Mouse (Mus musculus) lung, postnatal 0 days (tissue): ENCODE measurements around the gene Dcaf4. TPM values are rescaled to one million over a fixed set of nuclear protein-coding genes. Genes with fewer than 3 reads are reported as not detected.

Source experiments
- ATAC-seq: fragments of 200-750 bp; cut with Nextera tagmentation; 2 replicates; pipeline ENCODE4 v1.8.0; 2017; ENCODE audit warnings: moderate library complexity
- DNase-seq: peaks from one replicate; pipeline ENCODE4 v3.0.0-alpha.2; 2016; ENCODE audit warnings: low spot score
- H3K27ac ChIP-seq: fragments of 300-500 bp; sonication (generic); 2 replicates; pipeline ENCODE4 v1.5.1; 2014; ENCODE audit warnings: antibody characterized with exemption, mild to moderate bottlenecking, low read length, mixed read lengths
- H3K27me3 ChIP-seq: fragments of 300-500 bp; sonication (generic); replicated peaks from 2 replicates; pipeline ENCODE4 v1.6.1; 2014; ENCODE audit warnings: low read length, mixed read lengths; ENCODE audit not compliant: insufficient read depth
- H3K36me3 ChIP-seq: fragments of 300-500 bp; sonication (generic); 2 replicates; pipeline ENCODE4 v1.6.1; 2014; ENCODE audit warnings: low read length, mixed read lengths; ENCODE audit not compliant: insufficient read depth
- H3K4me1 ChIP-seq: fragments of 300-500 bp; sonication (generic); 2 replicates; pipeline ENCODE4 v1.6.1; 2014; ENCODE audit warnings: antibody characterized with exemption, low read depth, low read length, mixed read lengths; ENCODE audit not compliant: insufficient read depth
- H3K4me2 ChIP-seq: fragments of 300-500 bp; sonication (generic); replicated peaks from 2 replicates; pipeline ENCODE4 v1.6.1; 2014; ENCODE audit warnings: low read depth, mild to moderate bottlenecking, low read length, moderate library complexity, mixed read lengths
- H3K4me3 ChIP-seq: fragments of 300-500 bp; sonication (generic); 2 replicates; pipeline ENCODE4 v1.5.1; 2014; ENCODE audit warnings: low read depth, low read length
- H3K9ac ChIP-seq: fragments of 300-500 bp; sonication (generic); replicated peaks from 2 replicates; pipeline ENCODE4 v1.6.1; 2014; ENCODE audit warnings: low read depth, mild to moderate bottlenecking
- H3K9me3 ChIP-seq: fragments of 300-500 bp; sonication (generic); 2 replicates; pipeline ENCODE4 v1.6.1; 2016; ENCODE audit warnings: low read length, mixed read lengths
- CTCF ChIP-seq: IDR thresholded peaks from 2 replicates; pipeline ENCODE4 v1.5.1; 2016; ENCODE audit warnings: antibody characterized with exemption, mild to moderate bottlenecking
- EP300 ChIP-seq: IDR thresholded peaks from 2 replicates; pipeline ENCODE4 v1.6.1; 2016; ENCODE audit warnings: antibody characterized with exemption, mild to moderate bottlenecking, control low read depth
- WGBS: fragments of 180-500 bp; shearing (Covaris S2); extraction: QIAGEN DNeasy Blood & Tissue Kit; methylation state at CpG from one replicate; pipeline ENCODE4 v1.1.7; 2014; 5-methylcytosine and 5-hydroxymethylcytosine counted together
- polyA plus RNA-seq: library from polyadenylated mRNA; unstranded; fragments of >200 nt; fragmentation: Nextera tagmentation; extraction: Ambion mirVana; gene quantifications from 2 replicates; pipeline ENCODE4 v1.2.1, GENCODE M21; 2015

Dcaf4 gene
- polyA plus RNA-seq, 1 experiment from 2014 or later: 10.4 TPM

DNA sequence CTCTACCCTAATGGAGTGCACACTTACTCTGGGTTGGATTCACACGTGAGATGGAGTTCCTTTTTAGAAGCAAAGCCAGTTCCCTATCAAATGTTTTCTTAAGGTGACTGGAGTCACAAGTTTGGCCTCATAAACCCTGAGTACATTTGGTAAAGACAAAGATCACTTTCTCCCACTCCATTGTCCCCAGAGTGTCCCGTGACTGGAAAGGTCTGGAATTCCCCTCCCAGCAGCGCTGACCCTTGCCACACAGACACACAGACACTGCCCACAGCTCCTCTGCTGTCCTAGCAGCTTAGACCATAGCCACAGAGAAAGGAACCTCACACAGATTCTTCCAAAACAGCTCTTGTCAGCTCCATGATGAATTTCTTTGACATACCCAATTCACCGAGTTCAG lies 61.8 kb downstream of the Dcaf4 start:
- TF ChIP-seq EP300 (no peak), CTCF (no peak)
- no peaks in the 10 kb centered on the region for H3K27me3 ChIP-seq
- WGBS: 68% methylated on average over 4 of the region's 4 CpGs
- DNase-seq (no peak), ATAC-seq (no peak)
- peaks cover 7% of the 10 kb centered on the region; the same call in 1 of the 2 replicates for H3K36me3 ChIP-seq
- H3K4me2 ChIP-seq: no peak overlapping the region
- H3K9ac ChIP-seq: no peak overlapping the region
- no peaks in the 10 kb centered on the region for H3K4me1 ChIP-seq
- no peaks in the 10 kb centered on the region for H3K9me3 ChIP-seq
- no peak overlapping the region for H3K27ac ChIP-seq
- H3K4me3 ChIP-seq: no peak overlapping the region

DNA sequence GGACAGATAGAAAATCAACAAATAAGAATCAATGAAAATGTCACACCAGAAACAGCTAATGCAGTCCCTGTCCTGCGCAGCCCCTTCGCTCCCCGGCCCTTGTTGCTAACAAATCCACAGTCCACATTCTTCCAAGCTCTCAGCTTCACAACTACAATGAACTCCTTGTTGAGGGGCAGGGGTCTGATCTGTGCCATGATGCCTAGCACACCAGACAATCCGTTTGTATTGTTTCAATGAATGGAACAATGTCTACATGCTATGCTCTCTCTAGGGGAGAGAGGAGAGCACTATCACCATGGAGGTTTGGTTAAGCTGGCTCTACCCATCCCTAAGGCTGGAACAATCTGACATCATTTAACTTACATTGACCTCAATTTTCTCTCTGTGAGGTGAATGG lies 62.5 kb downstream of the Dcaf4 start:
- 86% methylated on average over 4 of the region's 4 CpGs for WGBS
- TF ChIP-seq EP300 (no peak), CTCF (no peak)

DNA sequence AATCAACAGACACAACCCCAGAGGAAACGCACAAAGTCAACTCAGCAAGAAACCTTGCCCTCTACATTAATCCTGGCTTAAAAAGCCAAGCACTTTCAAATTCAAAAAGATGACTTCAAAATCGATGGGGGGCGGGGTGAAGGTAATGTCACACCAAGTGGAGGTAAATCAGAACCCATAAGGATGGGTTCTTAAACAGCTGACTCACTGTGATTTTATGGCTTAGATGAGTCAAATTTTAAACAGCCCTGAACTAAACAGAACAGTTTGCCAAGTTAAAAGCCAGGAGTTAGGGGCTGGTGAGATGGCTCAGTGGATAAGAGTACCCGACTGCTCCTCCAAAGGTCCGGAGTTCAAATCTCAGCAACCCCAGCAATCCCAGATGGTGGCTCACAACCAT lies 66.4 kb downstream of the Dcaf4 start:
- no peak overlapping the region for H3K27ac ChIP-seq
- ATAC-seq: no peak
- H3K9me3 ChIP-seq: no peaks in the 10 kb centered on the region
- H3K4me1 ChIP-seq: no peaks in the 10 kb centered on the region
- H3K4me2 ChIP-seq: no peak overlapping the region
- 97% methylated on average over 5 of the region's 5 CpGs for WGBS
- no peak overlapping the region for H3K9ac ChIP-seq
- H3K36me3 ChIP-seq: peaks cover 19% of the 10 kb centered on the region; the same call in 1 of the 2 replicates
- TF ChIP-seq EP300 (no peak), CTCF (no peak)
- no peaks in the 10 kb centered on the region for H3K27me3 ChIP-seq
- no peak for DNase-seq
- no peak overlapping the region for H3K4me3 ChIP-seq

More for the DNA sequence above, 62.5 kb downstream of the Dcaf4 start:
- Histone ChIP-seq H3K4me2 (no peak overlapping the region), H3K9ac (no peak overlapping the region), H3K36me3 (peaks cover 9% of the 10 kb centered on the region; the same call in 1 of the 2 replicates), H3K4me3 (no peak overlapping the region), H3K27ac (no peak overlapping the region), H3K27me3 (no peaks in the 10 kb centered on the region), H3K4me1 (no peaks in the 10 kb centered on the region), H3K9me3 (no peaks in the 10 kb centered on the region)
- DNase-seq (no peak), ATAC-seq (no peak)

Other genes with a start within 250 kb of the Dcaf4 start
- 1.4 TPM in 2 replicates for gene Dpf3, start 32.8 kb upstream of the Dcaf4 start, polyA plus RNA-seq
- 12.7 and 13.7 TPM in 2 replicates for gene Zfyve1, start 76.8 kb downstream of the Dcaf4 start, polyA plus RNA-seq
- gene Rbm25, start 110.8 kb downstream of the Dcaf4 start, polyA plus RNA-seq: 138 and 153 TPM in 2 replicates
- 39.7 and 40.6 TPM in 2 replicates for gene Psen1, start 167.7 kb downstream of the Dcaf4 start, polyA plus RNA-seq
- gene Papln, start 243.2 kb downstream of the Dcaf4 start, polyA plus RNA-seq: 0.29 and 0.30 TPM in 2 replicates